Mouse (Mus musculus) embryo, embryonic 11.5 days (tissue): ENCODE measurements around the gene Col18a1.
A peak's percentile ranks its signal among the peaks of the same experiment; 100 is the strongest.

Source experiments
- DNase-seq: peaks from one replicate; pipeline ENCODE4 v3.0.0-alpha.2; 2012; ENCODE audit warnings: low read depth, low spot score

Col18a1 gene

GRCm38 (mm10) chr10:77111550-77112249, 54.6 kb downstream of the Col18a1 start:
- no peak for DNase-seq

DNA sequence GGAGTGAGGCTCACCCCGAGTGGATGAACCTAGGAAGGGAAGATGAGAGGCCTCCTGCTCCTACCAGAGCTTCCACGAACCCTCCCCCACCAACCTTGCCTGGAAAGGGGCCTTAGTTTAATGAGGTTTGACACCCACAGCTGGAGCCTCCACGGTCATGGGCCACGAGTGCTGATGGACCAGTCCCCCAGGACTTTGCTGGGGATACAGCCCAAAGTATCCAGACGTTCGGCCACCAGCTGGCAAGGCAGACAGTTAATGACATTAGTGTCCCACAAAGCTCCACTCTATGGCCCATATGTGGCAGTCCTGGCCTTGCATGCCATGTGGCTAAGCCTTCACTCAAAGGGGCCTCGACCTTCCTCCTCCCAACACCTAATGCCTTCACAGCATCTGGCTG, 55.5 kb downstream of the Col18a1 start:
- DNase-seq, result no peak

- DNase-seq, result no peak
Observed at GRCm38 (mm10) chr10:77110010-77110409, 56.3 kb downstream of the Col18a1 start.

GRCm38 (mm10) chr10:77108106-77108505, 58.2 kb downstream of the Col18a1 start:
- no peak for DNase-seq

DNA sequence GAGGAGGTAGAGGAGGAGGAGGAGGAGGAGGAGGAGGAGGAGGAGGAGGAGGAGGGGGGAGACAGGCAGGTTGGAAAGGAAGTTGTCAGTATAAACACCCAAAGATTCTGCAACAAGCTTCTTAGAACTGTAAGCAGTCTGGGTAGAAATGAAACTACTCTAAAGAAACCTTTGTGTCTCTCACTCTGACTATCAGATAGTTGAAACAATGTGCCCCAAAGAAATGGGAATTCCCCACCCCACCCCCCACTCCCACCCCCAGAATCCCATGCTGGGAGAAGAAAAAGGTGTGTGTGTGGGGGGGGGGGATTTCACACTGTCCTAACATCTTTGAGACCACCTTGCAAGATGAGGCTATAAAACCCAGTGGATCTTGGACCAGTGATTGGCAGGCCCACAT, 62.0 kb downstream of the Col18a1 start:
- no peak for DNase-seq

GRCm38 (mm10) chr10:77103689-77104088, 62.7 kb downstream of the Col18a1 start:
- DNase-seq, result no peak

- no peak for DNase-seq
Observed at GRCm38 (mm10) chr10:77099777-77100176, 66.6 kb downstream of the Col18a1 start.

DNA sequence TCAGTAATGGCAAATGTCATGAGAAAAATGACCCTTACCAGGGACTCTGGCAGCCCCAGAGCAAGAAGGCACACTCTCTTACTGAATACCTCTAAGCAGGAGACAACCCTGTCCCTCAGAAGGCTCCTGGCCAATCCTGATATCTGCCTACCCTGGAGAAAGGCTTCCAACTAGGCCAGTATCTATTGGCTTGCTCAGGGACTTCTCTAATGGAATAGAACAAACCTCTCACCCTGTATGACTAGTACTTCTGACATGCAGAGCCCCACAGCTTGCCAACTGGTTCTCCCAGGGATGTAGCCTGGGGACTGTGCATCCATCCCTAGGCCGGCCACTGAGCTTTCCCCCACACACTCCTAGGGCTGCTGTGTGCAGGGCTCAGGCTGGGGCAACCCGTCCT, 67.7 kb downstream of the Col18a1 start:
- DNase-seq, result no peak

- no peak for DNase-seq
Observed at GRCm38 (mm10) chr10:77097890-77098200, 68.5 kb downstream of the Col18a1 start.

DNA sequence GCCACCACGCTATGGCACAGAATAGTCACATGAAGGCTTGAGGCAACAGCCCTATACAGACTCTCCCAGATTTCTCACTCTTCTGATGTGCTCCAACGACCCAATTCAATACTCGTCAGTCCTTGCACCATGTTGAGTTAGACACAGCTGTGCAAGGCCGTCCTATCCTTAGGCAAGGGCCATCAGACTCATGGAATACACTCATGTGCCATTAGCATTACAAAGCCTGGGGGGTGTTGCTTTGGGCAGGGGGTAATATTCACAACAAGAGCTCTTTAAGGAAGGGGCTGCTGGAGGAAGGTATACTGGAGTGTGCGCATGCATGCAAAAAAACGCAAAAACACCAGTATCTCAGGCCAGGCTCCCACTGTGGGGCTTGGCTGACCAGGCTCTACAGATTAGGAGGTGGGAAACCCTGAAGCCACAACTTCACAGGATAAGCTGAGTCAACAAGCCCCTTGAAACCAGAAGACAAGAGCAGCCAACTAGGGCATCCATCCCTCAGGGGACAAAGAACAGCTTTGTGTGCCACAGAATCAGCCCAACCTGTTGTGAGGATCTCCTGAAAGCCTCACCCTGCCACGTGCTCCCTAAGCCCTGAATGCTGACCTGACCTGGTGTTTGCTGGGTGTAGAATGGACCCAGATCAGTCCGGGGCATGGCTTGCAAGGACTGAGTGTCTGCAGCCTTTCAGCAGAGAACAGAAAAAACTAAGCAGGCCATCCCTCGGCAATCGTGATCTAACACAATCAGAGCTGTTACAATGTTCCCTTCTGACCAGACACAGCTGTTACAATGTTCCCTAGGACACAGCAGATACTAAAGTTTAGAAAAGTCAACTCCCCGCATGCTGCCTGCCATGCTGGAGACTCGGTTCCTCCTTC, 69.1 kb downstream of the Col18a1 start:
- no peak for DNase-seq

DNA sequence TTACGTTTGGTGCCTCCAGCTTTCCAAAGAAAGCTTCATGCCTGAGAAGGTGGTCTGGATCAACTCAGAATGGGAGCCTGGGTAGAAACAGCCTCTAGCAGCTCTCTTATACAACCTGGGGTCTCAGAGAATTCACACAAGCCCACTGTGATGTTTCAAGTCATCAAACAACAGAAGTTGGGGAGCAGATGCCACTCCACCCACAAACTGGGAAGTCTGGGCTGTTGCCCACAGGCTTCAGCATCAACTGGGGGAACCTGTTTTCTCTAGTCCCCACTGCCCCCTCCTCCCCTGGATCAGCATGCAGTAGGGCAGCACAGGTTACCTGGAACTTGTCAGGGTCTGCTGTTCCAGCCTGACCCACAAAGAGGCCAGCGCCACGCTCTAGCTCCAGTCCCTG, 70.7 kb downstream of the Col18a1 start:
- DNase-seq, result no peak

GRCm38 (mm10) chr10:77093817-77094216, 72.5 kb downstream of the Col18a1 start:
- DNase-seq, result no peak

- DNase-seq, result no peak
Observed at GRCm38 (mm10) chr10:77091538-77092097, 74.7 kb downstream of the Col18a1 start.

GRCm38 (mm10) chr10:77090063-77090462, 76.3 kb downstream of the Col18a1 start:
- no peak for DNase-seq

DNA sequence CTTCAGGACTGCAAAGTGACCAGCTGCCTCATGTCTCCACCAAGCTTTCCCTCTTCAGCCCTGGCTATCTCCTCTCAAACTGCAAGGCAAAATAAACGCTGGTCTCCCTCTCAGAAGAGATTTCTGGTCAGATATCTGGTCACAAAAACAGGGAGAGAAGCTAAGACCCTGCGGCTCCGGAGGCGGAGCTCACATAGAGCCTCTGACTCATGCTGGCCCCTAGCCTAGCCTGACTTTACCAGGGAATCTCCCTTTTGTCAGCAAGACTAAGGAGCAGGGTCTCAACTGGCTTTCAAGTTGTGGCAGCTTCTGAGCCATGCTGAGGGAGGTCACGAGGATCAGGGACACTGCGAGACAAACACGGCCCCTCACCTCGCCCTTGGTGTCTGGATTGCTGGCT, 77.0 kb downstream of the Col18a1 start:
- DNase-seq, result no peak

GRCm38 (mm10) chr10:77084568-77084967, 81.8 kb downstream of the Col18a1 start:
- DNase-seq, result no peak

DNA sequence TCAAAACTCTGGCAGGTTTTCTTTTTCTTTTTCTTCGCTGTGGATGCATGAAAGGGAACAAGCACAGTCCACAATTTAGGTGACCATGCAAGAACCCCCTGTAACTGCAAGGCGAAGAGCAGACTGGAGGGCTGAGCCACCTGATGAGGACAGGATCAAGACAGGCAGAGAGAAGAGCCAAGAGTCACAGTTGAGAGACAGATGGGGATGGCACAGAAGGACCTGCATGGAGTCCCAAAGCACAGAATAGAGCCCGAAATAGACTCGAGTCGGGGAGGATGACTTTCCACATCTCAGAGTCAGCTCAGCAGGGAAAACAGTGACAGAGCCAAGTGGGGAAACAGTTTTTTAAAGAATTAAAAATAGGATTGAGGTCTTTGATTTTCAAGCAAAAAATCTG, 83.4 kb downstream of the Col18a1 start:
- DNase-seq, result no peak

GRCm38 (mm10) chr10:77082453-77082852, 83.9 kb downstream of the Col18a1 start:
- DNase-seq, result peak; percentile 62

DNA sequence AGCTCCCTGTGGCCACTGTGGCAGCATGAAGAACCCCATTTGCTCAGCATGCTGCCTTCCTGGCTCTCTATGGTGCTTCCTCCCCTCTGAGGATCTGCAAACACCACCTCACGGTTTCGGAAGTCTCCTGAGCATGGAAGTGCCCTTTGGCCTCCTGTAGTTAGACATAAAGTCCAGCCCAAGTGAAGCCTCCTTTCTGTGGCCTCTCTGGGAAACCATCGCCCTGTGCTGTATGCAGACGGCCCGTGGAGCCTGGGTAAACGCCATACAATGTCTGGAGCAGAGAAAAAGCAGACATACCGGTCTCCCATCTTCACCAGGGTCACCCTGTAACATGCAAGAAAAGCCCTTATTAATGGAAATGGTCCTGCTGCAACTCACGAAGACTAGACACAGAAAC, 87.4 kb downstream of the Col18a1 start:
- DNase-seq, result no peak

DNA sequence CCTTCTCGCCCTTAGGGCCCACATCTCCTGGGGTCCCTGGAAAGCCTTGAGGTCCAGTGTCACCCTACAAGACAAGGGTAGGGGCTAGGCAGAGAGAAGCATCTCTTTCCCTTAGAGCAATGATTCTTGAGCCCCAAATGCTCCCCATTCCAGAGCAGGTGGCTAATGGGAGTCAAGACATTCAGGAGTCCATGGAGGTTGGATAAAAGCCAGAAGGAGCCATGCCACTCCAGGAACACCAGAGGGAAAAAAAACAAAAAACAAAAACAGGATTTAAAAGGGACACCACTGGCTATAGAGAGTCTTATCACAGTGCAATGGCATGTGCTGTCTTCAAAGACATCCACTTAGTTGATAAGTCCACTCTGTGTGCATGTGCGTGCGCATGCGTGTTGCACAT, 87.9 kb downstream of the Col18a1 start:
- no peak for DNase-seq

GRCm38 (mm10) chr10:77074276-77074974, 91.9 kb downstream of the Col18a1 start:
- no peak for DNase-seq

DNA sequence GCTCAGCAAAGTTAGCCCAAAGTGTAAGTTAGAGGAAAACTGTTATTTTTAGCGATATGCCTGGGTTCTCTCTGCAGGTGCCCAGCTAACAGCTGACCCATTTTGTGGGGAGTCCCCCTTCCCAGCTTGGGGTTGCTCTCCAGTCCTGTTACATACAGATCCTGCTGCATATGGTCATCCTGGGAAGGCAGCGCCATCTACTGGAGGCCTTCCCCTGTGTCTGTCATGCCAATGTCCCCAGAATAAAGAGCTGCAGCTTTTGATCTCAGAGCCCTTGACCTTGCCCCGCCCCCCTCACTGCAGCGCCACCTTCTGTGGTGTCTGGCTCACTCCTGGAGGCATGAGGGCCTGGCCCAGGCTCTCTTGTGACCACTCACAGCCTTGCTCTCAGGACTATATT, 96.3 kb downstream of the Col18a1 start:
- DNase-seq, result peak; percentile 53
